8 mouse cellular contexts compared by ENCODE assay signal in genomic region chr3:145652322-145653131, GRCm38 (mm10). TPM values are rescaled to one million over a fixed set of nuclear protein-coding genes. Genes with fewer than 3 reads are reported as not detected.
DNase-seq lines count a peak whose midpoint lies in the region; ATAC-seq and TF ChIP-seq lines count a peak whose summit lies in the region.

No protein-coding gene starts in this region.

- WGBS in hindbrain, postnatal 0 days = 17% methylated on average over 20 of the region's 20 CpGs
- 9% methylated on average over 20 of the region's 20 CpGs for WGBS in lung, embryonic 16.5 days
- WGBS in stomach, embryonic 16.5 days = 17% methylated on average over 20 of the region's 20 CpGs

- H3K4me1 ChIP-seq in hindbrain, postnatal 0 days (ENCODE audit: insufficient read depth, low read length) = peaks cover 26% of the 10 kb centered on the region
- H3K4me1 ChIP-seq in lung, embryonic 16.5 days (replicated peaks; ENCODE audit: control insufficient read depth, insufficient read depth, low read length) = peaks cover 31% of the 10 kb centered on the region
- peaks cover 15% of the 10 kb centered on the region for H3K4me1 ChIP-seq in stomach, embryonic 16.5 days (ENCODE audit: control insufficient read depth, insufficient read depth, low read length)

- H3K9me3 ChIP-seq in hindbrain, postnatal 0 days (ENCODE audit: low read length) = no peaks in the 10 kb centered on the region
- no peaks in the 10 kb centered on the region for H3K9me3 ChIP-seq in lung, embryonic 16.5 days (ENCODE audit: control insufficient read depth, low read length)
- H3K9me3 ChIP-seq in stomach, embryonic 16.5 days (replicated peaks; ENCODE audit: control insufficient read depth, low read length) = no peaks in the 10 kb centered on the region

- 0 out of 2 replicates have a peak, but pooled peaks cover 6% of the 10 kb centered on the region for H3K27me3 ChIP-seq in hindbrain, postnatal 0 days (ENCODE audit: insufficient read depth, low read length)
- H3K27me3 ChIP-seq in lung, embryonic 16.5 days (ENCODE audit: control insufficient read depth, insufficient read depth, low read depth, low read length) = no peaks in the 10 kb centered on the region
- no peaks in the 10 kb centered on the region; the same call in 1 of the 2 replicates for H3K27me3 ChIP-seq in stomach, embryonic 16.5 days (ENCODE audit: control insufficient read depth, insufficient read depth, low read length)

- H3K27ac ChIP-seq in hindbrain, postnatal 0 days = no peak overlapping the region
- H3K27ac ChIP-seq in lung, embryonic 16.5 days (ENCODE audit: low read length) = peak overlapping the region; percentile 96
- peak overlapping the region; percentile 95 for H3K27ac ChIP-seq in stomach, embryonic 16.5 days (ENCODE audit: low read length)

- H3K4me3 ChIP-seq in hindbrain, postnatal 0 days (ENCODE audit: low read length) = peak overlapping the region; percentile 43
- peak overlapping the region; percentile 75 for H3K4me3 ChIP-seq in lung, embryonic 16.5 days (ENCODE audit: low read length)
- H3K4me3 ChIP-seq in stomach, embryonic 16.5 days (replicated peaks; ENCODE audit: low read length) = peak overlapping the region; percentile 64

- TF ChIP-seq CTCF in hindbrain, postnatal 0 days (IDR thresholded peaks at IDR 0.05; ENCODE audit: low read depth) = no peak

- peak; percentile 31 for DNase-seq in urinary bladder, adult 2 months (ENCODE audit: low spot score)
- DNase-seq in urinary bladder, postnatal 14 days (ENCODE audit: low spot score) = no peak
- peak; percentile 79 for DNase-seq in gastrocnemius, adult 18-20 months (ENCODE audit: low spot score)
- DNase-seq in hindbrain, postnatal 0 days (ENCODE audit: low spot score) = no peak
- DNase-seq in right cerebral cortex, postnatal 36 days (ENCODE audit: low spot score in 2 of 2) = no peak
- DNase-seq in ovary, postnatal 14 days (ENCODE audit: low spot score) = no peak

- H3K4me2 ChIP-seq in hindbrain, postnatal 0 days (ENCODE audit: low read depth, low read length) = peak overlapping the region; percentile 78
- H3K4me2 ChIP-seq in lung, embryonic 16.5 days (ENCODE audit: low read depth, low read length) = peak overlapping the region; percentile 87
- peak overlapping the region; percentile 86 for H3K4me2 ChIP-seq in stomach, embryonic 16.5 days (ENCODE audit: low read depth, low read length)

- H3K9ac ChIP-seq in hindbrain, postnatal 0 days (replicated peaks; ENCODE audit: low read length) = no peak overlapping the region
- H3K9ac ChIP-seq in lung, embryonic 16.5 days (ENCODE audit: low read length) = peak overlapping the region; percentile 87
- peak overlapping the region; percentile 88 for H3K9ac ChIP-seq in stomach, embryonic 16.5 days (ENCODE audit: low read length)

- no peaks in the 10 kb centered on the region for H3K36me3 ChIP-seq in hindbrain, postnatal 0 days (ENCODE audit: insufficient read depth, low read length)
- peaks cover 3% of the 10 kb centered on the region for H3K36me3 ChIP-seq in lung, embryonic 16.5 days (ENCODE audit: control insufficient read depth, insufficient read depth, low read length)
- H3K36me3 ChIP-seq in stomach, embryonic 16.5 days (ENCODE audit: control insufficient read depth, insufficient read depth, low read length) = no peaks in the 10 kb centered on the region; the same call in 1 of the 2 replicates

- no peak for ATAC-seq in hindbrain, postnatal 0 days
- ATAC-seq in lung, embryonic 16.5 days (ENCODE audit: low read depth) = no peak; the same call in 1 of the 2 replicates
- ATAC-seq in stomach, embryonic 16.5 days (ENCODE audit: insufficient read depth, low FRiP score) = peak; percentile 5; the same call in 1 of the 2 replicates

RNA-seq across cellular contexts. Expression of gene Ccn1, which starts 2.7 kb away (rescaled TPM):
- 81.8 and 89.1 TPM in 2 replicates for polyA plus RNA-seq in urinary bladder, adult 2 months (2012; rRNA removed)
- 100 to 1,000 TPM in 1 of 2 experiments, 10 to 100 TPM in 1; 45.3 to 211 TPM for total RNA-seq in gastrocnemius, adult 18-20 months (2021)
- total RNA-seq in hindbrain, postnatal 0 days (2014; rRNA removed) = 2.9 and 8.2 TPM in 2 replicates
- 9.7 and 10.1 TPM in 2 replicates for polyA plus RNA-seq in hindbrain, postnatal 0 days (2015; fragmentation: Nextera tagmentation; extraction: Ambion mirVana)
- 60.1 and 78.3 TPM in 2 replicates for polyA plus RNA-seq in lung, embryonic 16.5 days (2015; fragmentation: Nextera tagmentation; extraction: Ambion mirVana)
- polyA plus RNA-seq in stomach, embryonic 16.5 days (2015; fragmentation: Nextera tagmentation; extraction: Ambion mirVana) = 50.4 and 52.6 TPM in 2 replicates

Comparison
In these comparisons a context has a peak if more than half of its experiments do, and no peak if none do; other contexts are left out.
1. DNase-seq: peak in urinary bladder, adult 2 months (single experiment) and gastrocnemius, adult 18-20 months (single experiment); none in urinary bladder, postnatal 14 days (single experiment), hindbrain, postnatal 0 days (single experiment), right cerebral cortex, postnatal 36 days (0 of 2) and ovary, postnatal 14 days (single experiment).
2. Peak in every context shown above with its lines, with median percentiles within 50 percentile points of each other: H3K4me2 ChIP-seq and H3K4me3 ChIP-seq.